Comparison of ENCODE assay signal across 9 mouse cellular contexts in genomic region chr16:95570616-95571015, GRCm38 (mm10). TPM values are rescaled to one million over a fixed set of nuclear protein-coding genes. Genes with fewer than 3 reads are reported as not detected.
A peak's percentile ranks its signal among the peaks of the same experiment; 100 is the strongest.
DNase-seq lines count a peak whose midpoint lies in the region; ATAC-seq and TF ChIP-seq lines count a peak whose summit lies in the region.
"Had no signal": no experiment of that assay in that cellular context is flagged by ENCODE, and none has a peak within 500 bp of the region (broad histone marks: within the 10 kb centered on the region; RNA-seq: fewer than 3 reads in every experiment).

No protein-coding gene starts in this region.

- ATAC-seq in hindbrain, postnatal 0 days, result no peak
- ATAC-seq in hindbrain, embryonic 16.5 days, result no peak

- H3K27ac ChIP-seq in hindbrain, postnatal 0 days, result no peak overlapping the region
- no peak overlapping the region for H3K27ac ChIP-seq in hindbrain, embryonic 16.5 days (ENCODE audit: low read depth, low read length)
- H3K27ac ChIP-seq: limb, embryonic 15.5 days had no signal

- peak; percentile 65 for TF ChIP-seq CTCF in hindbrain, postnatal 0 days (IDR thresholded peaks at IDR 0.05; ENCODE audit: low read depth)

- 10% methylated on average over 1 of the region's 1 CpGs for WGBS in hindbrain, postnatal 0 days
- 15% methylated on average over 1 of the region's 1 CpGs for WGBS in hindbrain, embryonic 16.5 days

- no peaks in the 10 kb centered on the region for H3K9me3 ChIP-seq in hindbrain, postnatal 0 days (ENCODE audit: low read length)
- no peaks in the 10 kb centered on the region for H3K9me3 ChIP-seq in hindbrain, embryonic 16.5 days (ENCODE audit: control insufficient read depth, low read length)
- H3K9me3 ChIP-seq: limb, embryonic 15.5 days had no signal

- no peaks in the 10 kb centered on the region for H3K36me3 ChIP-seq in hindbrain, postnatal 0 days (ENCODE audit: insufficient read depth, low read length)
- no peaks in the 10 kb centered on the region for H3K36me3 ChIP-seq in hindbrain, embryonic 16.5 days (ENCODE audit: control insufficient read depth, insufficient read depth, low read length)
- H3K36me3 ChIP-seq: limb, embryonic 15.5 days had no signal

- no peak overlapping the region for H3K9ac ChIP-seq in hindbrain, postnatal 0 days (replicated peaks; ENCODE audit: low read length)
- H3K9ac ChIP-seq in hindbrain, embryonic 16.5 days (ENCODE audit: low read depth, low read length), result no peak overlapping the region
- H3K9ac ChIP-seq: limb, embryonic 15.5 days had no signal

- no peaks in the 10 kb centered on the region for H3K27me3 ChIP-seq in hindbrain, postnatal 0 days (ENCODE audit: insufficient read depth, low read length)
- no peaks in the 10 kb centered on the region for H3K27me3 ChIP-seq in hindbrain, embryonic 16.5 days (replicated peaks; ENCODE audit: control insufficient read depth, insufficient read depth, low read length)
- H3K27me3 ChIP-seq: limb, embryonic 15.5 days had no signal

- H3K4me2 ChIP-seq in hindbrain, postnatal 0 days (ENCODE audit: low read depth, low read length), result no peak overlapping the region
- H3K4me2 ChIP-seq in hindbrain, embryonic 16.5 days (ENCODE audit: low read length), result no peak overlapping the region
- H3K4me2 ChIP-seq: limb, embryonic 15.5 days had no signal

- H3K4me1 ChIP-seq in hindbrain, postnatal 0 days (ENCODE audit: insufficient read depth, low read length), result no peaks in the 10 kb centered on the region
- H3K4me1 ChIP-seq in hindbrain, embryonic 16.5 days (ENCODE audit: control insufficient read depth, insufficient read depth, low read depth, low read length), result no peaks in the 10 kb centered on the region

- no peak overlapping the region for H3K4me3 ChIP-seq in hindbrain, postnatal 0 days (ENCODE audit: low read length)
- no peak overlapping the region for H3K4me3 ChIP-seq in hindbrain, embryonic 16.5 days (ENCODE audit: low read length)
- H3K4me3 ChIP-seq: limb, embryonic 15.5 days had no signal

- DNase-seq in hindbrain, postnatal 0 days (ENCODE audit: low spot score), result peak; percentile 65
- peak; percentile 23 for DNase-seq in CD4-positive helper T cell, adult 2 months (ENCODE audit: low read depth, low spot score)
- peak; percentile 79 for DNase-seq in R1 (ENCODE audit: low read depth, low spot score)
- peak; percentile 60 for DNase-seq in kidney, postnatal 10 days
- peak; percentile 6 for DNase-seq in spleen, adult 12 weeks (ENCODE audit: low spot score)
- no peak for DNase-seq in ovary, postnatal 36 days (ENCODE audit: low spot score)
- no peak for DNase-seq in cerebellum, adult 9-10 months

RNA-seq across cellular contexts. Expression of gene Erg, which starts 15.8 kb away (rescaled TPM):
- total RNA-seq in hindbrain, postnatal 0 days (2014; rRNA removed), result 3.8 and 7.0 TPM in 2 replicates
- 2.5 TPM in 2 replicates for polyA plus RNA-seq in hindbrain, postnatal 0 days (2015; fragmentation: Nextera tagmentation; extraction: Ambion mirVana)
- polyA plus RNA-seq in hindbrain, embryonic 16.5 days (2015; fragmentation: Nextera tagmentation; extraction: Ambion mirVana), result 1.8 and 2.2 TPM in 2 replicates

Comparison
In these comparisons a context has a peak if more than half of its experiments do, and no peak if none do; other contexts are left out.
1. DNase-seq: peak in hindbrain, postnatal 0 days (single experiment), CD4-positive helper T cell, adult 2 months (single experiment), R1 (single experiment), kidney, postnatal 10 days (single experiment) and spleen, adult 12 weeks (single experiment); none in ovary, postnatal 36 days (single experiment) and cerebellum, adult 9-10 months (single experiment).